Mouse (Mus musculus) embryo, embryonic 11.5 days (tissue): Measurements from ENCODE around the gene Gm8212.
"Not testable (repeated sequence)": the region's sequence is repeated elsewhere in the genome, so short reads cannot be mapped to it uniquely, and the experiment has no call there.

Source experiments
- DNase-seq: peaks from one replicate; pipeline ENCODE4 v3.0.0-alpha.2; 2012; ENCODE audit warnings: low read depth, low spot score

Gm8212 gene

GRCm38 (mm10) chr14:44197361-44197760, at the start of gene Gm8212:
Gm8212 (plus strand) TSS chr14:44197661.
- DNase-seq, result not testable (repeated sequence)

GRCm38 (mm10) chr14:44213154-44213553, 15.7 kb downstream of the Gm8212 start, which contains the start of gene 4930503E14Rik:
4930503E14Rik (minus strand) TSS chr14:44213254.
- not testable (repeated sequence) for DNase-seq

GRCm38 (mm10) chr14:44248039-44248438, 50.6 kb downstream of the Gm8212 start:
- no peak for DNase-seq
